ENCODE assay signal across 20 mouse cellular contexts in the genomic region with DNA sequence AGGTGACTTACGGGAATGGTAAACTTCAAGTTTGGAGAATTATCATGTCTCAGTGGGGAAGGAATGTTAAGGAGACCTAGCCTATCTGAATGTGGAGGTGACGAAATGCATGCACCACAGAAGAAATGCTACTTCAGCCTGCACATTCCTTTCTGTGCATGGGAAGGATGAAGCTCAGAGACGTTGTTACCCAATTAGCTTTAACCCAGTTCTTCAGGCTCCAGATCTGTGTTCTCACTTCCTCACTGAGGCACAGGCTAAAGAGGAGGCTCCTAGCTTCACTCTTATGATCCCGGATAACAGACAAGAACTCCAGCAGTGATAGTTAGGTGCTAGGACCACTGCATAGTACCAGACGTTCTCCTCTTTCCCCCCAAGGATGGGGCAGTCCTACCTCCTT. TPM values are rescaled to one million over a fixed set of nuclear protein-coding genes. Genes with fewer than 3 reads are reported as not detected.
"Had no signal": no experiment of that assay in that cellular context is flagged by ENCODE, and none has a peak within 500 bp of the region (broad histone marks: within the 10 kb centered on the region; RNA-seq: fewer than 3 reads in every experiment).

No protein-coding gene starts in this region.

- H3K9ac ChIP-seq: lung, embryonic 14.5 days; midbrain, embryonic 12.5 days; neural tube, embryonic 13.5 days; neural tube, embryonic 15.5 days had no signal

- DNase-seq: lung, adult 18-20 months; lung, embryonic 14.5 days; lung, postnatal 10 days; lung, postnatal 4 days; midbrain, embryonic 14.5 days; retina, postnatal 1 day; right cerebral cortex, adult 18-20 months; right cerebral cortex, postnatal 25 days; right cerebral cortex, postnatal 4 days; spleen, adult 18-20 months; thymus, adult 18-20 months; thymus, postnatal 14 days; thymus, postnatal 36 days had no signal

- H3K27ac ChIP-seq: midbrain, embryonic 10.5 days; midbrain, embryonic 12.5 days; neural tube, embryonic 13.5 days; neural tube, embryonic 15.5 days had no signal

- H3K4me2 ChIP-seq: lung, embryonic 14.5 days; midbrain, embryonic 12.5 days; neural tube, embryonic 13.5 days; neural tube, embryonic 15.5 days had no signal

- ATAC-seq: midbrain, embryonic 16.5 days had no signal

- H3K4me1 ChIP-seq: midbrain, embryonic 10.5 days; midbrain, embryonic 12.5 days; neural tube, embryonic 13.5 days; neural tube, embryonic 15.5 days had no signal

- H3K36me3 ChIP-seq: midbrain, embryonic 10.5 days; midbrain, embryonic 12.5 days; neural tube, embryonic 13.5 days; neural tube, embryonic 15.5 days had no signal

- H3K27me3 ChIP-seq: midbrain, embryonic 12.5 days; neural tube, embryonic 13.5 days; neural tube, embryonic 15.5 days had no signal

- H3K4me3 ChIP-seq: midbrain, embryonic 10.5 days; midbrain, embryonic 12.5 days; myocyte; neural tube, embryonic 13.5 days; neural tube, embryonic 15.5 days had no signal

- H3K9me3 ChIP-seq: midbrain, embryonic 10.5 days; midbrain, embryonic 12.5 days; neural tube, embryonic 13.5 days; neural tube, embryonic 15.5 days had no signal

RNA-seq across cellular contexts. Expression of gene Thbs4, which starts 21.7 kb away (rescaled TPM):
- total RNA-seq: megakaryocyte-erythroid progenitor cell, adult 5-6 weeks had no signal
- polyA plus RNA-seq: myocyte had no signal
